10 mouse cellular contexts compared by ENCODE assay signal in the genomic region with DNA sequence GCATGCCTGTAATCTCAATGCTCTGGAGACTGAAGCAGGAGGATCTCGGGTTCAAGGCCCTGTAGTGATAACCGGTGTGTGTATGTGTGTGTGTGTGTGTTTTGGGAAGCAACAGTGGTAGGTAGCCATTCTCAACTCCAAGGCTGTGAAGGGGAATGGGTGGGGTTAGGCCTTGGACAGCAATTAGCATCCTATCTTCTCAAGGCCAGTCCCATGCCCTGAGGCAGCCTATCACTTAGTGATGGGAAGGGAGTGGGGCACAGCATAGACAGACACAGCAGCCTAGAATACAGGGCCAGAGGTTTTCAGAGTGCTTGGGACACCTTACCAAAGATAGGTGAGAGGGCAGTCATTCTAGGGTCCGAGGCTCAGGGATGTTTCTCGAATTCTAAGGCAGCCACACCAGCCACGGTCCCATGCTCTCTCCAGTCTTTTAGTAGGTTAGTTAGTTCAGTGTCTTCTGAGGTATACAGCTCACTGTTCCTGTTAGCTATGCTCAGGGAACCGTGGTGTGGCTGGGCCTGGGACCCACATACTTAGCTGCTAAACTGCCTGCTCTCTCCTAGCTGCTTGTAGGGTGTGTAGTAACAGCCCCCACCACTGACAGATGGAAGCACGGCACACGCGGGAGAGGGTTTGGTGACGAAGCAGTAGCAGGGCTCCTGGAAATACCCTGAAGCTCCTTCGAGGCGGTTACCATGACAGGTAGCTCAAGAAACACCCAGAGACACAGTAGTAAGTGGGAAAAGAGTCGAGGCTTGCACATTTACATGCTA. TPM values are rescaled to one million over a fixed set of nuclear protein-coding genes. Genes with fewer than 3 reads are reported as not detected.
A peak's percentile ranks its signal among the peaks of the same experiment; 100 is the strongest.
DNase-seq lines count a peak whose midpoint lies in the region; ATAC-seq and TF ChIP-seq lines count a peak whose summit lies in the region.
"Had no signal": no experiment of that assay in that cellular context is flagged by ENCODE, and none has a peak within 500 bp of the region (broad histone marks: within the 10 kb centered on the region; RNA-seq: fewer than 3 reads in every experiment).

No protein-coding gene starts in this region.

- peak overlapping the region; percentile 95 for H3K27ac ChIP-seq in liver, embryonic 13.5 days
- H3K27ac ChIP-seq in stomach, postnatal 0 days (replicated peaks): 0 out of 2 replicates have a peak overlapping the region, but pooled peaks have one; percentile 18

- H3K9me3 ChIP-seq in liver, embryonic 13.5 days (replicated peaks): no peaks in the 10 kb centered on the region
- H3K9me3 ChIP-seq in stomach, postnatal 0 days (ENCODE audit: control insufficient read depth, low read length): no peaks in the 10 kb centered on the region

- peak; percentile 89 for DNase-seq in heart, adult 11 months
- DNase-seq in heart, adult 9 months (ENCODE audit: low spot score in 2 of 2): no peak
- DNase-seq in right cerebral cortex, postnatal 14 days: peak; percentile 5
- no peak for DNase-seq in right cerebral cortex, adult 18-20 months
- no peak for DNase-seq in liver, embryonic 13.5 days
- no peak for DNase-seq in stomach, postnatal 0 days (ENCODE audit: low spot score)
- no peak for DNase-seq in retina, postnatal 1 day
- no peak for DNase-seq in urinary bladder, adult 2 months (ENCODE audit: low spot score)

- H3K4me3 ChIP-seq in liver, embryonic 13.5 days (replicated peaks): no peak overlapping the region
- no peak overlapping the region for H3K4me3 ChIP-seq in stomach, postnatal 0 days (ENCODE audit: low read depth, low read length)

- peaks cover 14% of the 10 kb centered on the region; the same call in 1 of the 2 replicates for H3K36me3 ChIP-seq in liver, embryonic 13.5 days
- no peaks in the 10 kb centered on the region; the same call in 1 of the 2 replicates for H3K36me3 ChIP-seq in stomach, postnatal 0 days (ENCODE audit: control insufficient read depth, insufficient read depth, low read length)

- H3K27me3 ChIP-seq in liver, embryonic 13.5 days: no peaks in the 10 kb centered on the region
- H3K27me3 ChIP-seq in stomach, postnatal 0 days (ENCODE audit: control insufficient read depth, insufficient read depth, low read length): no peaks in the 10 kb centered on the region

- no peak for TF ChIP-seq CTCF in stomach, postnatal 0 days (IDR thresholded peaks at IDR 0.05; ENCODE audit: low read depth)

- TF ChIP-seq EP300 in stomach, postnatal 0 days (optimal IDR thresholded peaks at IDR 0.05): no peak

- peak overlapping the region; percentile 98 for H3K4me2 ChIP-seq in liver, embryonic 13.5 days
- H3K4me2 ChIP-seq in stomach, postnatal 0 days (replicated peaks; ENCODE audit: low read depth): no peak overlapping the region

- H3K4me1 ChIP-seq in liver, embryonic 13.5 days (replicated peaks): peaks cover 94% of the 10 kb centered on the region
- H3K4me1 ChIP-seq in stomach, postnatal 0 days (replicated peaks; ENCODE audit: control insufficient read depth, insufficient read depth): peaks cover 38% of the 10 kb centered on the region

- H3K9ac ChIP-seq in liver, embryonic 13.5 days: peak overlapping the region; percentile 96
- no peak overlapping the region for H3K9ac ChIP-seq in stomach, postnatal 0 days (ENCODE audit: low read length)

- WGBS in liver, embryonic 13.5 days (ENCODE audit: insufficient replicate concordance): 69% methylated on average over 13 of the region's 13 CpGs
- WGBS in stomach, postnatal 0 days: 82% methylated on average over 13 of the region's 13 CpGs

- no peak for ATAC-seq in liver, embryonic 13.5 days (ENCODE audit: low read depth)
- ATAC-seq in stomach, postnatal 0 days (ENCODE audit: low FRiP score, low TSS enrichment): no peak

RNA-seq across cellular contexts. Expression of a gene that starts 11.5 kb away (rescaled TPM):
- 20.7 and 21.7 TPM in 2 replicates for polyA plus RNA-seq in liver, embryonic 13.5 days (2015; fragmentation: Nextera tagmentation; extraction: Ambion mirVana)
- 20.7 and 23.9 TPM in 2 replicates for polyA plus RNA-seq in stomach, postnatal 0 days (2015; fragmentation: Nextera tagmentation; extraction: Ambion mirVana)
- polyA plus RNA-seq in urinary bladder, adult 2 months (2012; rRNA removed): 54.8 and 69.3 TPM in 2 replicates

RNA-seq across cellular contexts. Expression of a gene that starts 21.4 kb away (rescaled TPM):
- polyA plus RNA-seq in liver, embryonic 13.5 days (2015; fragmentation: Nextera tagmentation; extraction: Ambion mirVana): 0.06 TPM in 1 of 2 replicates, not detected in the other
- polyA plus RNA-seq in stomach, postnatal 0 days (2015; fragmentation: Nextera tagmentation; extraction: Ambion mirVana): not detected in 2 replicates
- polyA plus RNA-seq in urinary bladder, adult 2 months (2012; rRNA removed): 0.03 and 0.07 TPM in 2 replicates
- polyA plus RNA-seq: embryonic facial prominence, embryonic 14.5 days; lung, embryonic 16.5 days had no signal

RNA-seq across cellular contexts. Expression of a gene that starts 35.9 kb away (rescaled TPM):
- polyA plus RNA-seq in liver, embryonic 13.5 days (2015; fragmentation: Nextera tagmentation; extraction: Ambion mirVana): not detected in 2 replicates
- polyA plus RNA-seq in stomach, postnatal 0 days (2015; fragmentation: Nextera tagmentation; extraction: Ambion mirVana): not detected in 2 replicates
- not detected in 2 replicates for polyA plus RNA-seq in urinary bladder, adult 2 months (2012; rRNA removed)
- polyA plus RNA-seq: embryonic facial prominence, embryonic 14.5 days; lung, embryonic 16.5 days had no signal

RNA-seq across cellular contexts. Expression of a gene that starts 41.5 kb away (rescaled TPM):
- 0.10 TPM in 1 of 2 replicates, not detected in the other for polyA plus RNA-seq in liver, embryonic 13.5 days (2015; fragmentation: Nextera tagmentation; extraction: Ambion mirVana)
- polyA plus RNA-seq in stomach, postnatal 0 days (2015; fragmentation: Nextera tagmentation; extraction: Ambion mirVana): not detected in 2 replicates
- not detected in 2 replicates for polyA plus RNA-seq in urinary bladder, adult 2 months (2012; rRNA removed)
- polyA plus RNA-seq: embryonic facial prominence, embryonic 14.5 days; lung, embryonic 16.5 days had no signal

RNA-seq across cellular contexts. Expression of a gene that starts 45.8 kb away (rescaled TPM):
- 0.17 and 0.22 TPM in 2 replicates for polyA plus RNA-seq in liver, embryonic 13.5 days (2015; fragmentation: Nextera tagmentation; extraction: Ambion mirVana)
- polyA plus RNA-seq in stomach, postnatal 0 days (2015; fragmentation: Nextera tagmentation; extraction: Ambion mirVana): 0.07 and 0.11 TPM in 2 replicates
- 16.2 and 21.1 TPM in 2 replicates for polyA plus RNA-seq in urinary bladder, adult 2 months (2012; rRNA removed)
- polyA plus RNA-seq: lung, embryonic 16.5 days had no signal

Comparison
In these comparisons a context has a peak if more than half of its experiments do, and no peak if none do; other contexts are left out.
1. DNase-seq: peak in heart, adult 11 months (single experiment) and right cerebral cortex, postnatal 14 days (single experiment); none in heart, adult 9 months (0 of 2), right cerebral cortex, adult 18-20 months (single experiment), liver, embryonic 13.5 days (single experiment), stomach, postnatal 0 days (single experiment), retina, postnatal 1 day (single experiment) and urinary bladder, adult 2 months (single experiment).